Mouse (Mus musculus): ENCODE measurements around the gene Krtap14.

DNA sequence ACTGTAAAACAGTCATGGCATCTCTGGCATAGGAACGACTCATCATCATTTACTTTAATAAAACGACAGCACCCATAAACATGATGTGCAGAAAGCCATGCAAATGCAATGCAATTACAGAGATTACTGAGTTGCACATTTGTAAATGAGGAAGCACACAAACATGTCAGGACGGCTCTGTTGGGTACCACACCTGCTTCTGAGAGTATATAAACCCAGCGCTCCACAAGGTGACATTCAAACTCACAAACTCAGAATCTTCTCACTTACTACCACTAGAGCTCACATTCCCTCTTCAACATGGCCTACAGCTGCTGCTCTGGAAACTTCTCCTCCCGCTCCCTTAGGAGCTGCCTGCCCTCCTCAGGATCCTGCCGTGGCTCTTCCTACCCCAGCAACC is 48.3 kb downstream of the Krtap14 start, which contains the start of gene Gm5965:
- TF ChIP-seq EP300 (IDR thresholded peaks at IDR 0.05) (no peak), CTCF (IDR thresholded peaks at IDR 0.05) (no peak)
